ENCODE assay signal across 12 mouse cellular contexts in genomic region chrX:143448636-143449346, GRCm38 (mm10). TPM values are rescaled to one million over a fixed set of nuclear protein-coding genes. Genes with fewer than 3 reads are reported as not detected.
DNase-seq lines count a peak whose midpoint lies in the region; ATAC-seq and TF ChIP-seq lines count a peak whose summit lies in the region.
"Had no signal": no experiment of that assay in that cellular context is flagged by ENCODE, and none has a peak within 500 bp of the region (broad histone marks: within the 10 kb centered on the region; RNA-seq: fewer than 3 reads in every experiment).

No protein-coding gene starts in this region.

- H3K4me3 ChIP-seq in forebrain, postnatal 0 days (ENCODE audit: low read depth, low read length), result no peak overlapping the region
- H3K4me3 ChIP-seq in forebrain, embryonic 16.5 days (replicated peaks; ENCODE audit: low read length), result no peak overlapping the region
- H3K4me3 ChIP-seq in MEL (ENCODE audit: control insufficient read depth in 1 of 2, insufficient read depth in 1 of 2, low read depth in 2 of 2, low read length in 2 of 2), result no peak overlapping the region
- H3K4me3 ChIP-seq: intestine, embryonic 15.5 days had no signal

- TF ChIP-seq POLR2A in MEL (IDR thresholded peaks at IDR 0.05; ENCODE audit: control insufficient read depth in 1 of 2, insufficient read depth in 1 of 2, low read depth in 1 of 2, low read length in 2 of 2, poor library complexity in 1 of 2), result no peak

- no peak for TF ChIP-seq EP300 in MEL (IDR thresholded peaks at IDR 0.05; ENCODE audit: low read depth in 1 of 2, low read length in 2 of 2)

- peak; percentile 69 for TF ChIP-seq CTCF in forebrain, postnatal 0 days (IDR thresholded peaks at IDR 0.05; ENCODE audit: low read depth)
- peak; percentile 38 to 58 (median 57) for TF ChIP-seq CTCF in MEL (IDR thresholded peaks at IDR 0.05 in 2 of 3, conservative IDR thresholded peaks at IDR 0.05 in 1 of 3; ENCODE audit: control insufficient read depth in 1 of 3, insufficient read depth in 1 of 3, low read depth in 2 of 3, low read length in 3 of 3, poor library complexity in 1 of 3, severe bottlenecking in 1 of 3)

- no peaks in the 10 kb centered on the region for H3K4me1 ChIP-seq in forebrain, postnatal 0 days (ENCODE audit: insufficient read depth)
- H3K4me1 ChIP-seq in forebrain, embryonic 16.5 days (replicated peaks; ENCODE audit: control insufficient read depth, insufficient read depth, low read length), result no peaks in the 10 kb centered on the region
- H3K4me1 ChIP-seq in MEL (ENCODE audit: control insufficient read depth in 1 of 2, insufficient read depth in 2 of 2, low read length in 2 of 2), result no peaks in the 10 kb centered on the region
- H3K4me1 ChIP-seq: intestine, embryonic 15.5 days had no signal

- H3K36me3 ChIP-seq in forebrain, postnatal 0 days (ENCODE audit: insufficient read depth), result no peaks in the 10 kb centered on the region
- no peaks in the 10 kb centered on the region for H3K36me3 ChIP-seq in forebrain, embryonic 16.5 days (ENCODE audit: control insufficient read depth, insufficient read depth)
- H3K36me3 ChIP-seq in MEL (ENCODE audit: control insufficient read depth in 1 of 2, insufficient read depth in 2 of 2, low read length in 2 of 2), result no peaks in the 10 kb centered on the region
- H3K36me3 ChIP-seq: intestine, embryonic 15.5 days had no signal

- no peak overlapping the region for H3K9ac ChIP-seq in forebrain, postnatal 0 days
- H3K9ac ChIP-seq in forebrain, embryonic 16.5 days (replicated peaks; ENCODE audit: low read depth, low read length), result no peak overlapping the region
- H3K9ac ChIP-seq in MEL (ENCODE audit: control insufficient read depth, low read depth, low read length, poor library complexity, severe bottlenecking), result no peak overlapping the region
- H3K9ac ChIP-seq: intestine, embryonic 15.5 days had no signal

- no peaks in the 10 kb centered on the region for H3K9me3 ChIP-seq in forebrain, postnatal 0 days (ENCODE audit: low read length)
- H3K9me3 ChIP-seq in forebrain, embryonic 16.5 days (ENCODE audit: control insufficient read depth, low read length), result no peaks in the 10 kb centered on the region
- H3K9me3 ChIP-seq in MEL (replicated peaks; ENCODE audit: insufficient read depth, low read length), result no peaks in the 10 kb centered on the region
- H3K9me3 ChIP-seq: intestine, embryonic 15.5 days had no signal

- no peaks in the 10 kb centered on the region for H3K79me2 ChIP-seq in MEL (ENCODE audit: control insufficient read depth, insufficient read depth, low read length, poor library complexity)

- intact Hi-C loops in left cerebral cortex, postnatal 14 days (cut with DNase I), result loop anchor here (5.0 kb wide), 1 partner anchor 219 kb away; no protein-coding TSS in a partner anchor

- H3K4me2 ChIP-seq in forebrain, postnatal 0 days (ENCODE audit: low read depth), result no peak overlapping the region
- no peak overlapping the region for H3K4me2 ChIP-seq in forebrain, embryonic 16.5 days (ENCODE audit: low read length)
- H3K4me2 ChIP-seq: intestine, embryonic 15.5 days had no signal

- no peaks in the 10 kb centered on the region; the same call in 1 of the 2 replicates for H3K27me3 ChIP-seq in forebrain, postnatal 0 days (ENCODE audit: insufficient read depth, low read length)
- no peaks in the 10 kb centered on the region for H3K27me3 ChIP-seq in forebrain, embryonic 16.5 days (replicated peaks; ENCODE audit: control insufficient read depth, insufficient read depth, low read length)
- H3K27me3 ChIP-seq in MEL (ENCODE audit: control insufficient read depth in 1 of 2, insufficient read depth in 2 of 2, low read length in 2 of 2), result no peaks in the 10 kb centered on the region
- H3K27me3 ChIP-seq: intestine, embryonic 15.5 days had no signal

- peak; percentile 51 for DNase-seq in forebrain, postnatal 0 days
- peak; percentile 18 to 25 for DNase-seq in left cerebral cortex, postnatal 14 days (ENCODE audit: low spot score in 2 of 2)
- no peak for DNase-seq in left cerebral cortex, adult 8-10 months (ENCODE audit: low spot score in 2 of 2)
- peak; percentile 20 for DNase-seq in MEL (ENCODE audit: low read depth, low spot score)
- DNase-seq in yolk sac, embryonic 10.5 days (ENCODE audit: low spot score), result no peak
- DNase-seq in ovary, postnatal 10 days (ENCODE audit: low spot score), result no peak
- DNase-seq: gastrocnemius, postnatal 25 days; thymus, postnatal 4 days had no signal

- 57% methylated on average over 7 of the region's 7 CpGs for WGBS in forebrain, postnatal 0 days
- 58% methylated on average over 7 of the region's 7 CpGs for WGBS in forebrain, embryonic 16.5 days

- ATAC-seq in forebrain, postnatal 0 days, result no peak
- ATAC-seq in forebrain, embryonic 16.5 days, result no peak
- ATAC-seq in granulocyte monocyte progenitor cell, adult 5-6 weeks (replicated peaks; ENCODE audit: poor library complexity, severe bottlenecking), result peak; percentile 67
- ATAC-seq: intestine, embryonic 15.5 days had no signal

- peak; percentile 42 for TF ChIP-seq RAD21 in MEL (IDR thresholded peaks at IDR 0.05; ENCODE audit: low read depth, low read length)

- H3K27ac ChIP-seq in forebrain, postnatal 0 days (ENCODE audit: low read depth, low read length), result no peak overlapping the region
- H3K27ac ChIP-seq in forebrain, embryonic 16.5 days (ENCODE audit: low read length), result no peak overlapping the region
- no peak overlapping the region for H3K27ac ChIP-seq in MEL (ENCODE audit: control insufficient read depth, low read depth, low read length)
- H3K27ac ChIP-seq: intestine, embryonic 15.5 days; macrophage had no signal

TF ChIP-seq in MEL, 35 proteins besides CTCF, POLR2A, EP300 and RAD21:
- TF ChIP-seq CHD1 (IDR thresholded peaks at IDR 0.05; ENCODE audit: low read depth, low read length) (no peak), SMC3 (IDR thresholded peaks at IDR 0.05; ENCODE audit: low read depth, low read length) (peak; percentile 43)

RNA-seq across cellular contexts. Expression of gene Chrdl1, which starts 54.7 kb away (rescaled TPM):
- 5.3 and 5.8 TPM in 2 replicates for total RNA-seq in forebrain, postnatal 0 days (2014; rRNA removed)
- polyA plus RNA-seq in forebrain, postnatal 0 days (2015; fragmentation: Nextera tagmentation; extraction: Ambion mirVana), result 3.9 and 5.1 TPM in 2 replicates
- 1.9 and 2.4 TPM in 2 replicates for polyA plus RNA-seq in forebrain, embryonic 16.5 days (2015; fragmentation: Nextera tagmentation; extraction: Ambion mirVana)
- 10 to 100 TPM; 15.4 to 25.4 TPM for total RNA-seq in left cerebral cortex, postnatal 14 days (2021)
- total RNA-seq in left cerebral cortex, adult 8-10 months (2022), result 10 to 100 TPM; 11.9 to 16.3 (median 15.2) TPM
- not detected in 2 replicates for total RNA-seq in MEL (2012; rRNA removed)
- not detected for polyA plus RNA-seq in MEL (2012; ENCODE audit: insufficient read depth in 1 of 2, insufficient read length in 2 of 2, low read depth in 1 of 2, low replicate concordance in 2 of 2, missing spikeins in 1 of 2)
- total RNA-seq in granulocyte monocyte progenitor cell, adult 5-6 weeks (2014; fragmentation: Nextera tagmentation), result not detected in 2 replicates
- total RNA-seq in granulocyte monocyte progenitor cell, adult 5-6 weeks (2017), result not detected in 2 replicates
- polyA plus RNA-seq: macrophage had no signal

Comparison
In these comparisons a context has a peak if more than half of its experiments do, and no peak if none do; other contexts are left out.
1. DNase-seq: peak in forebrain, postnatal 0 days (single experiment), left cerebral cortex, postnatal 14 days (2 of 2) and MEL (single experiment); none in left cerebral cortex, adult 8-10 months (0 of 2), yolk sac, embryonic 10.5 days (single experiment) and ovary, postnatal 10 days (single experiment).